Mouse (Mus musculus) thymus, adult 2 months (tissue): Measurements from ENCODE around the gene Ifitm1.

ENCODE experiments used
- CTCF ChIP-seq: fragments of 200-500 bp; IDR thresholded peaks from 2 replicates; pipeline ENCODE4 v1.5.1; 2012; ENCODE audit warnings: mild to moderate bottlenecking, control low read depth, low read length, moderate library complexity, borderline replicate concordance; ENCODE audit not compliant: control insufficient read depth, poor library complexity, insufficient read depth; ENCODE audit errors: extremely low read depth
- POLR2A ChIP-seq: fragments of 200-500 bp; IDR thresholded peaks from 2 replicates; pipeline ENCODE4 v1.6.1; 2012; ENCODE audit warnings: mild to moderate bottlenecking, low read length, control low read depth, moderate library complexity; ENCODE audit not compliant: control insufficient read depth, poor library complexity, insufficient read depth; ENCODE audit errors: extremely low read depth

DNA sequence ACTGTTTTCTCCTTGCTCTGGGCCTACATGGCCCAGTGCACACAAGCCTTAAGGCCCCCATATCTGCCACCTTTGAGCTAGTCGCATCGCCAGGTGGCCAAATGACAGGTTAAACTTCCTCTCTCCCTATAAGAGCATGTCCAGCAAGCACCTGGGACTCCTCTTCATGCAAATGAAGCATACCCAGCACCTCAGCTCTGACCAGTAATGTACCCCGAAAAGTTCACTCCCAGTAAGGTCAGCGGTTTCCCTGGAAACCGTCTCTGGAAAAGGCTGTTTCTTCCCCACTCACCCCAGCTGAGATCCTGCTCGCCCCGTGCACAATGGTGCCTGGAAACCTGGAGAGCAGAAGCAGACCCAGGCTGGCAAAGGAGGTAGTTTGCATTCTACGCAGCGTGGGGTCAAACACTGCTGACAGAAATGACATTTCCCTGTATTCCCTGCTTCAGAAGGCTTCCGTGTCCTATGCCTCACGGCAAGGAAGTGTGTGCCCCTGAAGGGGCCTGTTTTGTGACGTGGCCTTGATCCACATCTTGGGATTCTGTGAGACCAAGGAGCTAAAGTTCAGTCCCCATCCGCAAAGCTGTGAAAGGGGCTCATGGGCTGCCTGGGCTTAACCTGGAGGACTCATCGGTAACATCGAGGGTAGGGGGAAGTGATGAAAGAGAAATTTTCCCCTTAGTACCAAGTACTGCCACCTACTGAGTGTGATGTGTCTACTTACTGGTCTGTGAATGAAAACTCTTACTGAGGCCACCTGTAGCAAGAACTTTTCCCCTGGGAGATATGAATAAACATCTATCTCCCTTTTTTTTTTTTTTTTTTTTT is 34.1 kb downstream of the Ifitm1 start:
- TF ChIP-seq POLR2A (no peak), CTCF (no peak)
